Mouse (Mus musculus) heart, embryonic 16.5 days (tissue): ENCODE measurements at regions not wholly inside any gene's neighbourhood (a gene's known extent, or its start where the extent isn't known, plus 50 kb on each side); places are given as distances from the start of the nearest gene placed in this dataset.

Experiments used
- ATAC-seq: fragments of 200-750 bp; cut with Nextera tagmentation; replicated peaks from 2 replicates; pipeline ENCODE4 v1.8.0; 2017; ENCODE audit warnings: moderate number of reproducible peaks; ENCODE audit not compliant: insufficient read depth, low FRiP score; ENCODE audit errors: extremely low read depth
- H3K27ac ChIP-seq: fragments of 300-500 bp; sonication (generic); 2 replicates; pipeline ENCODE4 v1.5.1; 2014; ENCODE audit warnings: mild to moderate bottlenecking, low read length, control low read depth, moderate library complexity
- H3K27me3 ChIP-seq: fragments of 300-500 bp; sonication (generic); 2 replicates; pipeline ENCODE4 v1.6.1; 2014; ENCODE audit warnings: low read length, mixed read lengths; ENCODE audit not compliant: control insufficient read depth, insufficient read depth
- H3K36me3 ChIP-seq: fragments of 300-500 bp; sonication (generic); 2 replicates; pipeline ENCODE4 v1.6.1; 2014; ENCODE audit not compliant: control insufficient read depth, insufficient read depth
- H3K4me1 ChIP-seq: fragments of 300-500 bp; sonication (generic); 2 replicates; pipeline ENCODE4 v1.6.1; 2014; ENCODE audit warnings: low read length, mixed read lengths; ENCODE audit not compliant: control insufficient read depth, insufficient read depth
- H3K4me2 ChIP-seq: fragments of 300-500 bp; sonication (generic); 2 replicates; pipeline ENCODE4 v1.6.1; 2014; ENCODE audit warnings: low read depth, mild to moderate bottlenecking, control low read depth, low read length
- H3K4me3 ChIP-seq: fragments of 300-500 bp; sonication (generic); 2 replicates; pipeline ENCODE4 v1.5.1; 2014; ENCODE audit warnings: mild to moderate bottlenecking, control low read depth, low read length
- H3K9ac ChIP-seq: fragments of 300-500 bp; sonication (generic); 2 replicates; pipeline ENCODE4 v1.6.1; 2014; ENCODE audit warnings: low read length, control low read depth
- H3K9me3 ChIP-seq: fragments of 300-500 bp; sonication (generic); replicated peaks from 2 replicates; pipeline ENCODE4 v1.6.1; 2016; ENCODE audit warnings: low read length; ENCODE audit not compliant: control insufficient read depth
- WGBS: fragments of 180-500 bp; shearing (Covaris S2); extraction: QIAGEN DNeasy Blood & Tissue Kit; methylation state at CpG from one replicate; pipeline ENCODE4 v1.1.7; 2014; 5-methylcytosine and 5-hydroxymethylcytosine counted together

DNA sequence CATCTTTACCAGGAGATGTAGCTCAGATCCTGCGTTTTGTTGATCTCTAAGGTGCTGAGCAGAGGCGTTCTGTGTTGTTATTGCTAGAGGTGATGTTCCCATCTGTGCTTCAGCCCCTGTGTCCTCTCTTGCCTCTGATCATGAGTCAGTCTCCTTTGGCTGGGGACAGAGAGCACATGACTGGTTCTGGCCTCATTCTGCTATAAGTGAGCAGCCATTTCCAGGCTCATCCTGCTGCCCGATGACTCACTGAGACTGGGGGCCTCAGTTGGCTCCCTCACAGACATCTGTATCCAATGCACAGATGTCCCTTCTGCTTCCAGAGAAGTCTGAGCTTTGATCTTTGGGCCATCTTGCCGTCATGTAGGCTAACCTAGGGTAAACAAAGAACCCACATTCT, 194.9 kb upstream of the Gm21798 start:
- Histone ChIP-seq H3K4me1 (peaks cover 6% of the 10 kb centered on the region; the same call in 1 of the 2 replicates), H3K36me3 (no peaks in the 10 kb centered on the region), H3K27ac (no peak overlapping the region), H3K4me3 (no peak overlapping the region), H3K9me3 (no peaks in the 10 kb centered on the region), H3K9ac (no peak overlapping the region), H3K4me2 (no peak overlapping the region), H3K27me3 (no peaks in the 10 kb centered on the region)
- 70% methylated on average over 4 of the region's 4 CpGs for WGBS
- no peak for ATAC-seq

GRCm38 (mm10) chr15:64626359-64626758, 191.1 kb upstream of the Gm21798 start:
- 88% methylated on average over 6 of the region's 6 CpGs for WGBS
- no peaks in the 10 kb centered on the region for H3K36me3 ChIP-seq

GRCm38 (mm10) chr15:64627258-64627657, 190.2 kb upstream of the Gm21798 start:
- ATAC-seq: no peak
- peak overlapping the region; percentile 31; the same call in 1 of the 2 replicates for H3K4me2 ChIP-seq
- no peak overlapping the region for H3K4me3 ChIP-seq
- 19% methylated on average over 9 of the region's 9 CpGs for WGBS
- no peaks in the 10 kb centered on the region for H3K36me3 ChIP-seq
- H3K27me3 ChIP-seq: no peaks in the 10 kb centered on the region
- no peak overlapping the region for H3K27ac ChIP-seq
- H3K9me3 ChIP-seq: no peaks in the 10 kb centered on the region
- no peak overlapping the region for H3K9ac ChIP-seq
- H3K4me1 ChIP-seq: no peaks in the 10 kb centered on the region

More at GRCm38 (mm10) chr15:64626359-64626758, 191.1 kb upstream of the Gm21798 start:
- Histone ChIP-seq H3K4me3 (no peak overlapping the region), H3K9me3 (no peaks in the 10 kb centered on the region), H3K9ac (no peak overlapping the region), H3K4me2 (no peak overlapping the region), H3K27ac (no peak overlapping the region), H3K27me3 (no peaks in the 10 kb centered on the region), H3K4me1 (peaks cover 6% of the 10 kb centered on the region; the same call in 1 of the 2 replicates)
- no peak for ATAC-seq
